Mouse (Mus musculus): ENCODE data around the gene Umad1.

GRCm38 (mm10) chr6:8441814-8442213 is 182.7 kb downstream of the Umad1 start:
- no peak for TF ChIP-seq CTCF (IDR thresholded peaks at IDR 0.05; ENCODE audit: low read depth, low read length)
- no peak for TF ChIP-seq GATA1 (IDR thresholded peaks at IDR 0.05; ENCODE audit: borderline replicate concordance, low read length)
- no peak for TF ChIP-seq GATA2 (IDR thresholded peaks at IDR 0.05; ENCODE audit: borderline replicate concordance, low read depth, low read length)

Data from G1E (cell line).